Mouse (Mus musculus) midbrain, postnatal 0 days (tissue): ENCODE data around the gene Btbd8. TPM values are rescaled to one million over a fixed set of nuclear protein-coding genes. Genes with fewer than 3 reads are reported as not detected.

Experiments
- ATAC-seq: fragments of 200-750 bp; cut with Nextera tagmentation; 2 replicates; pipeline ENCODE4 v1.8.0; 2017; ENCODE audit warnings: moderate number of reproducible peaks, mild to moderate bottlenecking, moderate TSS enrichment, moderate library complexity; ENCODE audit not compliant: low FRiP score
- DNase-seq: peaks from one replicate; pipeline ENCODE4 v3.0.0-alpha.2; 2015; ENCODE audit warnings: low spot score
- H3K27ac ChIP-seq: fragments of 300-500 bp; sonication (generic); 2 replicates; pipeline ENCODE4 v1.5.1; 2014; ENCODE audit warnings: low read depth, mild to moderate bottlenecking, low read length, mixed read lengths
- H3K27me3 ChIP-seq: fragments of 300-500 bp; sonication (generic); 2 replicates; pipeline ENCODE4 v1.6.1; 2014; ENCODE audit warnings: low read length, control low read depth, mixed read lengths; ENCODE audit not compliant: insufficient read depth
- H3K36me3 ChIP-seq: fragments of 300-500 bp; sonication (generic); 2 replicates; pipeline ENCODE4 v1.6.1; 2014; ENCODE audit warnings: low read length, control low read depth, mixed read lengths; ENCODE audit not compliant: insufficient read depth
- H3K4me1 ChIP-seq: fragments of 300-500 bp; sonication (generic); 2 replicates; pipeline ENCODE4 v1.6.1; 2014; ENCODE audit warnings: mild to moderate bottlenecking, control low read depth, antibody characterized with exemption, low read length, mixed read lengths; ENCODE audit not compliant: insufficient read depth
- H3K4me2 ChIP-seq: fragments of 300-500 bp; sonication (generic); 2 replicates; pipeline ENCODE4 v1.6.1; 2014; ENCODE audit warnings: low read depth, mild to moderate bottlenecking, low read length, mixed read lengths; ENCODE audit not compliant: poor library complexity, severe bottlenecking
- H3K4me3 ChIP-seq: fragments of 300-500 bp; sonication (generic); 2 replicates; pipeline ENCODE4 v1.5.1; 2014; ENCODE audit warnings: low read depth, mild to moderate bottlenecking, low read length, moderate library complexity
- H3K9ac ChIP-seq: fragments of 300-500 bp; sonication (generic); replicated peaks from 2 replicates; pipeline ENCODE4 v1.6.1; 2014; ENCODE audit warnings: mild to moderate bottlenecking, low read length, moderate library complexity, mixed read lengths; ENCODE audit not compliant: poor library complexity, severe bottlenecking
- H3K9me3 ChIP-seq: fragments of 300-500 bp; sonication (generic); 2 replicates; pipeline ENCODE4 v1.6.1; 2016; ENCODE audit warnings: low read length, control low read depth
- CTCF ChIP-seq: IDR thresholded peaks from 2 replicates; pipeline ENCODE4 v1.5.1; 2016; ENCODE audit warnings: antibody characterized with exemption, mild to moderate bottlenecking
- WGBS: fragments of 180-500 bp; shearing (Covaris S2); extraction: QIAGEN DNeasy Blood & Tissue Kit; methylation state at CpG from one replicate; pipeline ENCODE4 v1.1.7; 2014; 5-methylcytosine and 5-hydroxymethylcytosine counted together
- polyA plus RNA-seq: library from polyadenylated mRNA; unstranded; fragments of >200 nt; fragmentation: Nextera tagmentation; extraction: Ambion mirVana; gene quantifications from 2 replicates; pipeline ENCODE4 v1.2.1, GENCODE M21; 2015
- total RNA-seq: library from RNA; depleted of rRNA; stranded (reverse); fragments of >200 nt; gene quantifications from 2 replicates; pipeline ENCODE4 v1.2.3, GENCODE M21; 2014

Btbd8 gene
- total and polyA plus RNA-seq, 2 experiments from 2014 or later, result 24.9 to 38.9 TPM

GRCm38 (mm10) chr5:107462147-107463076 is 24.6 kb downstream of the Btbd8 start:
- DNase-seq, result no peak
- ATAC-seq, result no peak
- no peak overlapping the region for H3K27ac ChIP-seq

GRCm38 (mm10) chr5:107466501-107466900 is 28.7 kb downstream of the Btbd8 start:
- DNase-seq, result no peak
- Histone ChIP-seq H3K36me3 (peaks cover 6% of the 10 kb centered on the region; the same call in 1 of the 2 replicates), H3K9me3 (no peaks in the 10 kb centered on the region), H3K4me3 (no peak overlapping the region), H3K27ac (no peak overlapping the region), H3K4me2 (no peak overlapping the region), H3K9ac (no peak overlapping the region), H3K4me1 (no peaks in the 10 kb centered on the region), H3K27me3 (no peaks in the 10 kb centered on the region)
- no peak for TF ChIP-seq CTCF
- 18% methylated on average over 5 of the region's 5 CpGs for WGBS
- no peak for ATAC-seq

More at GRCm38 (mm10) chr5:107462147-107463076, 24.6 kb downstream of the Btbd8 start:
- H3K4me1 ChIP-seq, result no peaks in the 10 kb centered on the region
- TF ChIP-seq CTCF, result no peak
- H3K4me3 ChIP-seq, result no peak overlapping the region
- H3K4me2 ChIP-seq, result no peak overlapping the region
- H3K27me3 ChIP-seq, result no peaks in the 10 kb centered on the region
- H3K36me3 ChIP-seq, result 0 out of 2 replicates have a peak, but pooled peaks cover 3% of the 10 kb centered on the region
- H3K9me3 ChIP-seq, result no peaks in the 10 kb centered on the region
- WGBS, result 92% methylated on average over 4 of the region's 4 CpGs
- no peak overlapping the region for H3K9ac ChIP-seq

GRCm38 (mm10) chr5:107467098-107467497 is 29.3 kb downstream of the Btbd8 start:
- Histone ChIP-seq H3K4me2 (no peak overlapping the region), H3K4me3 (no peak overlapping the region), H3K27me3 (no peaks in the 10 kb centered on the region), H3K27ac (no peak overlapping the region), H3K9ac (no peak overlapping the region), H3K9me3 (no peaks in the 10 kb centered on the region), H3K4me1 (no peaks in the 10 kb centered on the region), H3K36me3 (peaks cover 6% of the 10 kb centered on the region; the same call in 1 of the 2 replicates)
- no peak for TF ChIP-seq CTCF
- ATAC-seq, result no peak
- DNase-seq, result no peak
- 72% methylated on average over 4 of the region's 4 CpGs for WGBS

GRCm38 (mm10) chr5:107470600-107471329 is 33.0 kb downstream of the Btbd8 start:
- H3K27me3 ChIP-seq, result no peaks in the 10 kb centered on the region
- no peak for TF ChIP-seq CTCF
- no peaks in the 10 kb centered on the region for H3K9me3 ChIP-seq
- no peak overlapping the region for H3K4me3 ChIP-seq
- H3K9ac ChIP-seq, result no peak overlapping the region
- DNase-seq, result no peak
- peaks cover 4% of the 10 kb centered on the region; the same call in 1 of the 2 replicates for H3K36me3 ChIP-seq
- H3K4me1 ChIP-seq, result no peaks in the 10 kb centered on the region
- no peak overlapping the region for H3K4me2 ChIP-seq
- WGBS, result 81% methylated on average over 10 of the region's 10 CpGs
- no peak overlapping the region for H3K27ac ChIP-seq
- no peak for ATAC-seq

GRCm38 (mm10) chr5:107480194-107480593 is 42.4 kb downstream of the Btbd8 start:
- Histone ChIP-seq H3K4me3 (no peak overlapping the region), H3K27me3 (no peaks in the 10 kb centered on the region), H3K36me3 (no peaks in the 10 kb centered on the region), H3K27ac (no peak overlapping the region), H3K4me2 (no peak overlapping the region), H3K4me1 (no peaks in the 10 kb centered on the region), H3K9me3 (no peaks in the 10 kb centered on the region), H3K9ac (no peak overlapping the region)
- 94% methylated on average over 2 of the region's 2 CpGs for WGBS
- ATAC-seq, result no peak
- no peak for TF ChIP-seq CTCF
- DNase-seq, result no peak
